Mouse (Mus musculus): Measurements from ENCODE around the gene Prkcz. TPM values are rescaled to one million over a fixed set of nuclear protein-coding genes. Genes with fewer than 3 reads are reported as not detected.

The Prkcz gene
- total and polyA plus RNA-seq, 3 experiments = 0.16 to 11.8 (median 1.6) TPM

- Histone ChIP-seq H3K79me2 (replicated peaks; ENCODE audit: control insufficient read depth, extremely low read depth, insufficient read depth, poor library complexity, severe bottlenecking) (no peaks in the 10 kb centered on the region), H3K4me2 (ENCODE audit: insufficient read depth, low read depth, poor library complexity, severe bottlenecking) (no peak overlapping the region), H3K4me3 (replicated peaks in 1 of 3; ENCODE audit: low read depth in 2 of 3, low read length in 2 of 3, poor library complexity in 1 of 3) (no peak overlapping the region), H3K9me3 (replicated peaks; ENCODE audit: low read length) (no peaks in the 10 kb centered on the region), H3K9ac (ENCODE audit: insufficient read depth, low read depth) (no peak overlapping the region), H3K27me3 (replicated peaks) (peaks cover 72% of the 10 kb centered on the region), H3K4me1 (ENCODE audit: control insufficient read depth in 1 of 2, insufficient read depth in 2 of 2) (peaks cover 0 to 5% of the 10 kb centered on the region in 2 experiments; a peak in 1 of 4 replicates), H3K27ac (ENCODE audit: insufficient read depth, low read depth) (no peak overlapping the region), H3K36me3 (replicated peaks in 1 of 2; ENCODE audit: control insufficient read depth in 1 of 2, insufficient read depth in 1 of 2, low read length in 1 of 2) (no peaks in the 10 kb centered on the region)
- no peak for DNase-seq (ENCODE audit: extremely low read depth)
- dilution Hi-C loops (cut with MboI; ENCODE audit: extremely low pct_ligation_motif_present, extremely low pct_unique_long_range_greater_than_20kb, low sequenced_read_pairs) (no loop called here), in situ Hi-C loops (cut with MboI; ENCODE audit: low pct_ligation_motif_present, low pct_unique_long_range_greater_than_20kb, low sequenced_read_pairs) (no loop called here)
- no peak for TF ChIP-seq MAX (IDR thresholded peaks at IDR 0.05; ENCODE audit: low read length)
- no peak for TF ChIP-seq MAFK (IDR thresholded peaks at IDR 0.05; ENCODE audit: insufficient replicate concordance, low read length)
- TF ChIP-seq CTCF (conservative IDR thresholded peaks at IDR 0.05 in 1 of 2, IDR thresholded peaks at IDR 0.05 in 1 of 2; ENCODE audit: low read depth in 2 of 2, low read length in 2 of 2) = no peak
- TF ChIP-seq RAD21 (IDR thresholded peaks at IDR 0.05; ENCODE audit: low read depth, low read length) = no peak
- no peak for TF ChIP-seq MEF2A (IDR thresholded peaks at IDR 0.05; ENCODE audit: borderline replicate concordance, low read depth, low read length)
- TF ChIP-seq GABPA (IDR thresholded peaks at IDR 0.05; ENCODE audit: insufficient replicate concordance, low read depth, low read length) = no peak
- TF ChIP-seq MXI1 (IDR thresholded peaks at IDR 0.05; ENCODE audit: low read depth, low read length) = no peak
- no peak for TF ChIP-seq BHLHE40 (IDR thresholded peaks at IDR 0.05; ENCODE audit: low read depth, low read length)
- TF ChIP-seq NRF1 (IDR thresholded peaks at IDR 0.05; ENCODE audit: low read depth, low read length) = no peak
- TF ChIP-seq MYC (IDR thresholded peaks at IDR 0.05; ENCODE audit: low read depth, low read length) = no peak
- TF ChIP-seq ZMIZ1 (IDR thresholded peaks at IDR 0.05; ENCODE audit: low read depth, low read length) = no peak
Measured at GRCm38 (mm10) chr4:155344716-155345607, 16.2 kb downstream of the Prkcz start.

GRCm38 (mm10) chr4:155344299-155344600 lies 16.9 kb downstream of the Prkcz start:
- no peaks in the 10 kb centered on the region for H3K79me2 ChIP-seq (replicated peaks; ENCODE audit: control insufficient read depth, extremely low read depth, insufficient read depth, poor library complexity, severe bottlenecking)
- no peak overlapping the region for H3K4me3 ChIP-seq (replicated peaks in 1 of 3; ENCODE audit: low read depth in 2 of 3, low read length in 2 of 3, poor library complexity in 1 of 3)
- in situ Hi-C loops (cut with MboI; ENCODE audit: low pct_ligation_motif_present, low pct_unique_long_range_greater_than_20kb, low sequenced_read_pairs) = no loop called here
- peaks cover 0 to 5% of the 10 kb centered on the region in 2 experiments; a peak in 1 of 4 replicates for H3K4me1 ChIP-seq (ENCODE audit: control insufficient read depth in 1 of 2, insufficient read depth in 2 of 2)
- no peak overlapping the region for H3K4me2 ChIP-seq (ENCODE audit: insufficient read depth, low read depth, poor library complexity, severe bottlenecking)
- H3K36me3 ChIP-seq (replicated peaks in 1 of 2; ENCODE audit: control insufficient read depth in 1 of 2, insufficient read depth in 1 of 2, low read length in 1 of 2) = no peaks in the 10 kb centered on the region
- peaks cover 79% of the 10 kb centered on the region for H3K27me3 ChIP-seq (replicated peaks)
- H3K9ac ChIP-seq (ENCODE audit: insufficient read depth, low read depth) = no peak overlapping the region
- DNase-seq (ENCODE audit: extremely low read depth) = no peak
- dilution Hi-C loops (cut with MboI; ENCODE audit: extremely low pct_ligation_motif_present, extremely low pct_unique_long_range_greater_than_20kb, low sequenced_read_pairs) = no loop called here
- TF ChIP-seq RCOR1 (conservative IDR thresholded peaks at IDR 0.05; ENCODE audit: low read depth, low read length) (no peak), SIN3A (IDR thresholded peaks at IDR 0.05; ENCODE audit: low read length) (no peak), MEF2A (IDR thresholded peaks at IDR 0.05; ENCODE audit: borderline replicate concordance, low read depth, low read length) (no peak), HCFC1 (IDR thresholded peaks at IDR 0.05; ENCODE audit: low read depth, low read length) (no peak), PAX5 (IDR thresholded peaks at IDR 0.05; ENCODE audit: low read length) (no peak), JUND (conservative IDR thresholded peaks at IDR 0.05; ENCODE audit: low read depth, low read length) (no peak), CTCF (conservative IDR thresholded peaks at IDR 0.05 in 1 of 2, IDR thresholded peaks at IDR 0.05 in 1 of 2; ENCODE audit: low read depth in 2 of 2, low read length in 2 of 2) (no peak), MAZ (IDR thresholded peaks at IDR 0.05; ENCODE audit: low read depth, low read length) (no peak), SMC3 (IDR thresholded peaks at IDR 0.05; ENCODE audit: low read depth, low read length) (no peak), CHD1 (IDR thresholded peaks at IDR 0.05; ENCODE audit: low read depth, low read length) (no peak), RAD21 (IDR thresholded peaks at IDR 0.05; ENCODE audit: low read depth, low read length) (no peak), IRF4 (IDR thresholded peaks at IDR 0.05; ENCODE audit: low read depth, low read length) (no peak), UBTF (IDR thresholded peaks at IDR 0.05; ENCODE audit: low read depth, low read length) (no peak)
- no peak overlapping the region for H3K27ac ChIP-seq (ENCODE audit: insufficient read depth, low read depth)
- no peaks in the 10 kb centered on the region for H3K9me3 ChIP-seq (replicated peaks; ENCODE audit: low read length)
